Mouse (Mus musculus) ovary, postnatal 10 days (tissue): ENCODE measurements around the gene H2-Q1.
"Not testable (repeated sequence)": the region's sequence is repeated elsewhere in the genome, so short reads cannot be mapped to it uniquely, and the experiment has no call there.

ENCODE experiments used
- DNase-seq: peaks from one replicate; pipeline ENCODE4 v3.0.0; 2022; ENCODE audit warnings: low spot score

H2-Q1 gene

GRCm38 (mm10) chr17:35320327-35321081, at the start of gene H2-Q1:
TSS of gene H2-Q1 (plus strand) at chr17:35320405.
- no peak for DNase-seq

- DNase-seq: no peak
Measured at GRCm38 (mm10) chr17:35272249-35272648, 48.0 kb upstream of the H2-Q1 start.

- DNase-seq: peak; percentile 75
Measured at GRCm38 (mm10) chr17:35274770-35275169, 45.4 kb upstream of the H2-Q1 start.

GRCm38 (mm10) chr17:35276304-35276864, 43.8 kb upstream of the H2-Q1 start:
- no peak for DNase-seq

- DNase-seq: no peak
Measured at GRCm38 (mm10) chr17:35278049-35278448, 42.2 kb upstream of the H2-Q1 start.

GRCm38 (mm10) chr17:35278957-35279688, 41.1 kb upstream of the H2-Q1 start:
- DNase-seq: no peak

- no peak for DNase-seq
Measured at GRCm38 (mm10) chr17:35280276-35280675, 39.9 kb upstream of the H2-Q1 start.

GRCm38 (mm10) chr17:35285431-35285830, 34.8 kb upstream of the H2-Q1 start:
- no peak for DNase-seq

- DNase-seq: not testable (repeated sequence)
Measured at GRCm38 (mm10) chr17:35295796-35296195, 24.4 kb upstream of the H2-Q1 start.

GRCm38 (mm10) chr17:35300261-35300945, 19.8 kb upstream of the H2-Q1 start:
- not testable (repeated sequence) for DNase-seq

GRCm38 (mm10) chr17:35301645-35302258, 18.5 kb upstream of the H2-Q1 start:
- DNase-seq: peak; percentile 88

- no peak for DNase-seq
Measured at GRCm38 (mm10) chr17:35303271-35303670, 16.9 kb upstream of the H2-Q1 start.

- no peak for DNase-seq
Measured at GRCm38 (mm10) chr17:35303756-35304350, 16.4 kb upstream of the H2-Q1 start.

GRCm38 (mm10) chr17:35304478-35304877, 15.7 kb upstream of the H2-Q1 start:
- no peak for DNase-seq

- not testable (repeated sequence) for DNase-seq
Measured at GRCm38 (mm10) chr17:35304921-35305320, 15.3 kb upstream of the H2-Q1 start.

- no peak for DNase-seq
Measured at GRCm38 (mm10) chr17:35318671-35319070, 1.5 kb upstream of the H2-Q1 start.

- DNase-seq: not testable (repeated sequence)
Measured at GRCm38 (mm10) chr17:35325124-35325523, 4.9 kb downstream of the H2-Q1 start.

GRCm38 (mm10) chr17:35326000-35326399, 5.8 kb downstream of the H2-Q1 start:
- not testable (repeated sequence) for DNase-seq

GRCm38 (mm10) chr17:35329714-35330113, 9.5 kb downstream of the H2-Q1 start:
- not testable (repeated sequence) for DNase-seq

- DNase-seq: not testable (repeated sequence)
Measured at GRCm38 (mm10) chr17:35331546-35331945, 11.3 kb downstream of the H2-Q1 start.

- no peak for DNase-seq
Measured at GRCm38 (mm10) chr17:35342071-35342671, 22.0 kb downstream of the H2-Q1 start, which contains the start of gene H2-Q2. TSS of gene H2-Q2 (plus strand) at chr17:35342242.
